Comparison of ENCODE assay signal across 23 mouse cellular contexts in genomic region chr10:117596771-117597324, GRCm38 (mm10). TPM values are rescaled to one million over a fixed set of nuclear protein-coding genes. Genes with fewer than 3 reads are reported as not detected.
A peak's percentile ranks its signal among the peaks of the same experiment; 100 is the strongest.
DNase-seq lines count a peak whose midpoint lies in the region; ATAC-seq and TF ChIP-seq lines count a peak whose summit lies in the region.
"Had no signal": no experiment of that assay in that cellular context is flagged by ENCODE, and none has a peak within 500 bp of the region (broad histone marks: within the 10 kb centered on the region; RNA-seq: fewer than 3 reads in every experiment).

No protein-coding gene starts in this region.

- H3K4me3 ChIP-seq in liver, postnatal 0 days (ENCODE audit: low read depth, low read length): no peak overlapping the region
- no peak overlapping the region for H3K4me3 ChIP-seq in liver, embryonic 11.5 days (ENCODE audit: low read depth, low read length)
- H3K4me3 ChIP-seq in bone marrow, adult 2 months (replicated peaks; ENCODE audit: control insufficient read depth, low read depth, low read length): no peak overlapping the region
- H3K4me3 ChIP-seq: embryonic facial prominence, embryonic 13.5 days; embryonic facial prominence, embryonic 15.5 days; erythroblast, embryonic 14.5 days; forebrain, embryonic 10.5 days; forebrain, embryonic 12.5 days had no signal

- TF ChIP-seq CTCF in liver, postnatal 0 days (IDR thresholded peaks at IDR 0.05; ENCODE audit: low read depth): no peak
- no peak for TF ChIP-seq CTCF in bone marrow, adult 2 months (IDR thresholded peaks at IDR 0.05; ENCODE audit: control insufficient read depth, insufficient read depth, low read length)

- no peaks in the 10 kb centered on the region for H3K36me3 ChIP-seq in liver, postnatal 0 days (replicated peaks; ENCODE audit: insufficient read depth, low read length)
- H3K36me3 ChIP-seq in liver, embryonic 11.5 days (ENCODE audit: control insufficient read depth, insufficient read depth, low read length): no peaks in the 10 kb centered on the region
- H3K36me3 ChIP-seq: embryonic facial prominence, embryonic 13.5 days; embryonic facial prominence, embryonic 15.5 days; forebrain, embryonic 10.5 days; forebrain, embryonic 12.5 days had no signal

- TF ChIP-seq EP300 in liver, postnatal 0 days (IDR thresholded peaks at IDR 0.05; ENCODE audit: low read depth): no peak

- intact Hi-C loops in gastrocnemius, postnatal 36 days (cut with DNase I): no loop called here

- 70% methylated on average over 5 of the region's 5 CpGs for WGBS in liver, postnatal 0 days (ENCODE audit: insufficient replicate concordance)
- 67% methylated on average over 5 of the region's 5 CpGs for WGBS in liver, embryonic 11.5 days
- 80% methylated on average over 5 of the region's 5 CpGs for WGBS in bone marrow, adult 2 months

- DNase-seq in liver, postnatal 0 days: no peak
- no peak for DNase-seq in liver, embryonic 11.5 days (ENCODE audit: low spot score)
- peak; percentile 92 for DNase-seq in 3T3-L1 (ENCODE audit: low read depth, low spot score)
- DNase-seq in gastrocnemius, postnatal 36 days: no peak
- no peak for DNase-seq in natural killer cell, adult 2 months (ENCODE audit: low spot score in 2 of 2)
- DNase-seq: adrenal gland, adult 8-10 months; adrenal gland, postnatal 14 days; adrenal gland, postnatal 36 days; cerebellum, adult 11 months; cerebellum, adult 18-20 months; cerebellum, adult 8-10 months; cerebellum, adult 9-11 months; cerebellum, postnatal 14 days; cerebellum, postnatal 36 days; embryo, embryonic 11 days had no signal

- no peak overlapping the region for H3K9ac ChIP-seq in liver, postnatal 0 days (replicated peaks)
- no peak overlapping the region for H3K9ac ChIP-seq in liver, embryonic 11.5 days (ENCODE audit: low read depth, low read length)
- H3K9ac ChIP-seq: embryonic facial prominence, embryonic 13.5 days; embryonic facial prominence, embryonic 15.5 days; forebrain, embryonic 12.5 days had no signal

- no peaks in the 10 kb centered on the region for H3K9me3 ChIP-seq in liver, postnatal 0 days (ENCODE audit: low read length)
- no peaks in the 10 kb centered on the region for H3K9me3 ChIP-seq in liver, embryonic 11.5 days (ENCODE audit: control insufficient read depth, low read length)
- H3K9me3 ChIP-seq: embryonic facial prominence, embryonic 13.5 days; embryonic facial prominence, embryonic 15.5 days; forebrain, embryonic 10.5 days; forebrain, embryonic 12.5 days had no signal

- no peak for ATAC-seq in liver, postnatal 0 days
- no peak for ATAC-seq in liver, embryonic 11.5 days (replicated peaks; ENCODE audit: low FRiP score)
- ATAC-seq: forebrain, embryonic 14.5 days; forebrain, embryonic 16.5 days had no signal

- H3K4me1 ChIP-seq in liver, postnatal 0 days (ENCODE audit: insufficient read depth): peaks cover 2% of the 10 kb centered on the region; the same call in 1 of the 2 replicates
- H3K4me1 ChIP-seq in liver, embryonic 11.5 days (replicated peaks; ENCODE audit: control insufficient read depth, insufficient read depth, low read length): no peaks in the 10 kb centered on the region
- peaks cover 4% of the 10 kb centered on the region for H3K4me1 ChIP-seq in bone marrow, adult 2 months (ENCODE audit: control insufficient read depth, insufficient read depth, low read length)
- H3K4me1 ChIP-seq: forebrain, embryonic 12.5 days had no signal

- TF ChIP-seq POLR2A in bone marrow, adult 2 months (IDR thresholded peaks at IDR 0.05; ENCODE audit: borderline replicate concordance, control insufficient read depth, low read depth, low read length): no peak

- H3K27me3 ChIP-seq in liver, postnatal 0 days (ENCODE audit: insufficient read depth, low read length): no peaks in the 10 kb centered on the region
- no peaks in the 10 kb centered on the region for H3K27me3 ChIP-seq in liver, embryonic 11.5 days (replicated peaks; ENCODE audit: control insufficient read depth, insufficient read depth, low read length)
- H3K27me3 ChIP-seq: embryonic facial prominence, embryonic 13.5 days; embryonic facial prominence, embryonic 15.5 days; forebrain, embryonic 12.5 days had no signal

- no peak overlapping the region for H3K4me2 ChIP-seq in liver, postnatal 0 days (ENCODE audit: low read depth, low read length)
- no peak overlapping the region for H3K4me2 ChIP-seq in liver, embryonic 11.5 days
- H3K4me2 ChIP-seq: embryonic facial prominence, embryonic 13.5 days; embryonic facial prominence, embryonic 15.5 days; forebrain, embryonic 12.5 days had no signal

- H3K27ac ChIP-seq in liver, postnatal 0 days (ENCODE audit: low read depth): 0 out of 2 replicates have a peak overlapping the region, but pooled peaks have one; percentile 48
- H3K27ac ChIP-seq in liver, embryonic 11.5 days (ENCODE audit: low read depth, low read length): no peak overlapping the region
- H3K27ac ChIP-seq in bone marrow, adult 2 months (ENCODE audit: control insufficient read depth, insufficient read depth, low read depth, low read length, poor library complexity): peak overlapping the region; percentile 86; the same call in 1 of the 2 replicates
- H3K27ac ChIP-seq: embryonic facial prominence, embryonic 13.5 days; embryonic facial prominence, embryonic 15.5 days; forebrain, embryonic 10.5 days; forebrain, embryonic 12.5 days had no signal

RNA-seq across cellular contexts. Expression of gene Cpm, which starts 32.5 kb away (rescaled TPM):
- polyA plus RNA-seq in liver, postnatal 0 days (2015; fragmentation: Nextera tagmentation; extraction: Ambion mirVana): 7.0 and 7.7 TPM in 2 replicates
- 55.7 and 55.9 TPM in 2 replicates for polyA plus RNA-seq in liver, embryonic 11.5 days (2014; fragmentation: Nextera tagmentation; extraction: Ambion mirVana)
- 2.6 and 11.6 TPM in 2 replicates for polyA plus RNA-seq in bone marrow, adult 2 months (2011; ENCODE audit: insufficient read depth, insufficient read length, low replicate concordance, missing spikeins)
- total RNA-seq in gastrocnemius, postnatal 36 days (2021): 1 to 10 TPM; 2.6 to 2.7 TPM
- polyA plus RNA-seq: erythroblast, embryonic 14.5 days had no signal
